7 mouse cellular contexts compared by ENCODE assay signal in the genomic region with DNA sequence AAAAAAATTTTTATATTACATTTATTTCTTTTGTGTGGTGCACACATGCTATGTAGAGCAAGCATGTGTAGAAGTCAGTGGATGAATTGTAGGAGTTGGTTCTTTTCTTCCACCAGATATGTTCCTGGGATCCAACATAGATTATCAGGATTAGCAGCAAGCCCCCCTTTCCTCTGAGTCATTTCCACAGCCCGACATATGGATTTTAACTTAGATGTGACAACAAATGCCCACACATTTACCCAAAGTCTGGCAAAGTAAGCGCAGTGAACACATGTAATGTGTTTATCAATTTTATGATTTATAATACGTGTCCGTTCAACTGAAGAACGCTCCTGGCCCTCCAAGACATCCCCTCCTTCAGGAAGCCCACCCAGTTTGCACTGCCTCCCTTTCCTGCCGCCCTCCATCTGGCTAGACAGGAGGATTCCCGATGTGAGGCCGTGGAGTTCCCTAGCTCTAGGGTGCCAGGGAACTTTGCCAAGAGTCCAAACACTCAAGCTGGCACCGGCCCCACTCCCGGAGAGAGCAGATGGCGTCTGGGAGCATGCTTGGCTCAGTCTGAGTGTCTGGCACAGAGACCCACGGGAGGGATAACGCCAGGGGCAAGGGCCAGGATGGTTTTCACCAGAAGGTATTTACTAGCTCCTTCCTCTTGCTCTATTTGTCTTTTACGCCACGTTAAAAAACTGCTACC. TPM values are rescaled to one million over a fixed set of nuclear protein-coding genes. Genes with fewer than 3 reads are reported as not detected.
DNase-seq lines count a peak whose midpoint lies in the region; ATAC-seq and TF ChIP-seq lines count a peak whose summit lies in the region.

No protein-coding gene starts in this region.

- no peaks in the 10 kb centered on the region for H3K9me3 ChIP-seq in lung, postnatal 0 days (ENCODE audit: low read length)

- H3K27me3 ChIP-seq in lung, postnatal 0 days (replicated peaks; ENCODE audit: insufficient read depth, low read length): peaks cover 4% of the 10 kb centered on the region; the same call in 1 of the 2 replicates

- peak; percentile 82 for ATAC-seq in cerebellum, adult (ENCODE audit: insufficient number of reproducible peaks, low FRiP score, low TSS enrichment)
- ATAC-seq in lung, postnatal 0 days: peak; percentile 13; the same call in 1 of the 2 replicates

- TF ChIP-seq EP300 in lung, postnatal 0 days (IDR thresholded peaks at IDR 0.05): no peak

- intact Hi-C loops in gastrocnemius, adult 2 months (cut with DNase I): no loop called here

- H3K4me3 ChIP-seq in gastrocnemius, adult 2 months: peak overlapping the region; percentile 26; the same call in 1 of the 2 replicates
- H3K4me3 ChIP-seq in lung, postnatal 0 days (ENCODE audit: low read depth, low read length): no peak overlapping the region

- H3K4me2 ChIP-seq in lung, postnatal 0 days (replicated peaks; ENCODE audit: low read depth, low read length): 0 out of 2 replicates have a peak overlapping the region, but pooled peaks have one; percentile 8

- no peaks in the 10 kb centered on the region for H3K36me3 ChIP-seq in lung, postnatal 0 days (ENCODE audit: insufficient read depth, low read length)

- 16% methylated on average over 15 of the region's 15 CpGs for WGBS in lung, postnatal 0 days

- no peak for TF ChIP-seq CTCF in gastrocnemius, adult 2 months (IDR thresholded peaks at IDR 0.05)
- TF ChIP-seq CTCF in lung, postnatal 0 days (IDR thresholded peaks at IDR 0.05): no peak

- DNase-seq in adrenal gland, adult (ENCODE audit: inconsistent age in 2 of 2, low spot score in 1 of 2): peak; percentile 71 to 87
- DNase-seq in gastrocnemius, adult 2 months: peak; percentile 85
- peak; percentile 94 to 95 for DNase-seq in kidney, postnatal 36 days
- DNase-seq in lung, postnatal 0 days (ENCODE audit: low spot score): peak; percentile 83
- DNase-seq in right cerebral cortex, postnatal 36 days (ENCODE audit: low spot score in 2 of 2): peak; percentile 85 to 88
- no peak for DNase-seq in thymus, postnatal 14 days

- no peak overlapping the region for H3K9ac ChIP-seq in lung, postnatal 0 days (replicated peaks; ENCODE audit: low read depth)

- H3K4me1 ChIP-seq in lung, postnatal 0 days (ENCODE audit: insufficient read depth, low read depth, low read length): peaks cover 22% of the 10 kb centered on the region

- H3K27ac ChIP-seq in gastrocnemius, adult 2 months: no peak overlapping the region
- peak overlapping the region; percentile 38 for H3K27ac ChIP-seq in lung, postnatal 0 days (ENCODE audit: low read length)

RNA-seq across cellular contexts. Expression of gene Tmem91, which starts 1.3 kb away (rescaled TPM):
- not detected for total RNA-seq in gastrocnemius, adult 2 months (2021)
- polyA plus RNA-seq in lung, postnatal 0 days (2015; fragmentation: Nextera tagmentation; extraction: Ambion mirVana): 1.2 and 2.0 TPM in 2 replicates

RNA-seq across cellular contexts. Expression of gene B9d2, which starts 4.3 kb away (rescaled TPM):
- total RNA-seq in gastrocnemius, adult 2 months (2021): 1 to 10 TPM; 8.7 to 9.7 TPM
- polyA plus RNA-seq in lung, postnatal 0 days (2015; fragmentation: Nextera tagmentation; extraction: Ambion mirVana): 28.6 and 28.8 TPM in 2 replicates

RNA-seq across cellular contexts. Expression of gene Tgfb1, which starts 10.6 kb away (rescaled TPM):
- 1 to 10 TPM; 4.6 to 6.6 TPM for total RNA-seq in gastrocnemius, adult 2 months (2021)
- polyA plus RNA-seq in lung, postnatal 0 days (2015; fragmentation: Nextera tagmentation; extraction: Ambion mirVana): 6.6 and 9.0 TPM in 2 replicates

RNA-seq across cellular contexts. Expression of gene Exosc5, which starts 17.3 kb away (rescaled TPM):
- 10 to 100 TPM; 24.1 to 24.3 TPM for total RNA-seq in gastrocnemius, adult 2 months (2021)
- polyA plus RNA-seq in lung, postnatal 0 days (2015; fragmentation: Nextera tagmentation; extraction: Ambion mirVana): 46.7 and 49.7 TPM in 2 replicates

RNA-seq across cellular contexts. Expression of gene Bckdha, which starts 17.5 kb away (rescaled TPM):
- total RNA-seq in gastrocnemius, adult 2 months (2021): 100 to 1,000 TPM; 103 to 152 TPM
- 61.8 and 71.7 TPM in 2 replicates for polyA plus RNA-seq in lung, postnatal 0 days (2015; fragmentation: Nextera tagmentation; extraction: Ambion mirVana)
